Mouse (Mus musculus) T-helper 1 cell (primary cell): ENCODE measurements around the gene Lrfn4.
"Not testable (repeated sequence)": the region's sequence is repeated elsewhere in the genome, so short reads cannot be mapped to it uniquely, and the experiment has no call there.

Source experiments
- in situ Hi-C: fragments of 300-600 bp; cut with MboI, MseI; formaldehyde crosslinking; loops from one replicate; pipeline ENCODE4 v1.15.1; 2025; ENCODE audit warnings: high pct_unique_total_duplicates

Lrfn4 gene

GRCm38 (mm10) chr19:4612181-4612961 lies 3.1 kb downstream of the Lrfn4 start:
- in situ Hi-C loops, result no loop called here

- in situ Hi-C loops, result no loop called here
Measured at GRCm38 (mm10) chr19:4610109-4610508, 5.4 kb downstream of the Lrfn4 start.

GRCm38 (mm10) chr19:4608511-4608910 lies 7.0 kb downstream of the Lrfn4 start:
- in situ Hi-C loops, result no loop called here

- in situ Hi-C loops, result no loop called here
Measured at GRCm38 (mm10) chr19:4607406-4607805, 8.1 kb downstream of the Lrfn4 start.

GRCm38 (mm10) chr19:4605654-4606053 lies 9.8 kb downstream of the Lrfn4 start:
- in situ Hi-C loops, result no loop called here

GRCm38 (mm10) chr19:4603801-4604723 lies 11.4 kb downstream of the Lrfn4 start:
- in situ Hi-C loops, result no loop called here

GRCm38 (mm10) chr19:4602459-4602858 lies 13.0 kb downstream of the Lrfn4 start:
- in situ Hi-C loops, result no loop called here

- in situ Hi-C loops, result no loop called here
Measured at GRCm38 (mm10) chr19:4596071-4596470, 19.4 kb downstream of the Lrfn4 start.

GRCm38 (mm10) chr19:4593792-4594522 lies 21.5 kb downstream of the Lrfn4 start:
- in situ Hi-C loops, result no loop called here

- in situ Hi-C loops, result no loop called here
Measured at GRCm38 (mm10) chr19:4590025-4590424, 25.4 kb downstream of the Lrfn4 start.

GRCm38 (mm10) chr19:4589081-4589480 lies 26.4 kb downstream of the Lrfn4 start:
- in situ Hi-C loops, result no loop called here

GRCm38 (mm10) chr19:4588430-4588829 lies 27.0 kb downstream of the Lrfn4 start:
- in situ Hi-C loops, result no loop called here

GRCm38 (mm10) chr19:4587426-4587825 lies 28.0 kb downstream of the Lrfn4 start:
- in situ Hi-C loops, result no loop called here

GRCm38 (mm10) chr19:4586783-4587182 lies 28.7 kb downstream of the Lrfn4 start:
- in situ Hi-C loops, result not testable (repeated sequence)

- in situ Hi-C loops, result no loop called here
Measured at GRCm38 (mm10) chr19:4583856-4584255, 31.6 kb downstream of the Lrfn4 start.

- in situ Hi-C loops, result no loop called here
Measured at GRCm38 (mm10) chr19:4579296-4579695, 36.2 kb downstream of the Lrfn4 start.

- in situ Hi-C loops, result no loop called here
Measured at GRCm38 (mm10) chr19:4578799-4579198, 36.7 kb downstream of the Lrfn4 start.

GRCm38 (mm10) chr19:4573241-4573640 lies 42.2 kb downstream of the Lrfn4 start:
- in situ Hi-C loops, result no loop called here

- in situ Hi-C loops, result no loop called here
Measured at GRCm38 (mm10) chr19:4572467-4572866, 43.0 kb downstream of the Lrfn4 start.

- in situ Hi-C loops, result no loop called here
Measured at GRCm38 (mm10) chr19:4572061-4572460, 43.4 kb downstream of the Lrfn4 start.

GRCm38 (mm10) chr19:4571658-4572057 lies 43.8 kb downstream of the Lrfn4 start:
- in situ Hi-C loops, result no loop called here

GRCm38 (mm10) chr19:4570815-4571214 lies 44.7 kb downstream of the Lrfn4 start:
- in situ Hi-C loops, result no loop called here
